Mouse (Mus musculus) testis, adult 2 months (tissue): ENCODE measurements around the gene Sntn. TPM values are rescaled to one million over a fixed set of nuclear protein-coding genes. Genes with fewer than 3 reads are reported as not detected.

ENCODE experiments used
- H3K27ac ChIP-seq: fragments of 200-500 bp; 2 replicates; pipeline ENCODE4 v1.5.1; 2012; ENCODE audit warnings: low read depth, low read length; ENCODE audit not compliant: control insufficient read depth, insufficient read depth
- H3K27me3 ChIP-seq: fragments of 200-500 bp; 2 replicates; pipeline ENCODE4 v1.6.1; 2012; ENCODE audit warnings: mild to moderate bottlenecking, low read length, moderate library complexity; ENCODE audit not compliant: control insufficient read depth, insufficient read depth
- H3K36me3 ChIP-seq: fragments of 200-500 bp; 2 replicates; pipeline ENCODE4 v1.6.1; 2012; ENCODE audit warnings: mild to moderate bottlenecking, low read length; ENCODE audit not compliant: control insufficient read depth, insufficient read depth
- H3K4me1 ChIP-seq: fragments of 200-500 bp; 2 replicates; pipeline ENCODE4 v1.6.1; 2012; ENCODE audit warnings: low read length; ENCODE audit not compliant: control insufficient read depth, insufficient read depth
- H3K4me3 ChIP-seq: fragments of 200-500 bp; 2 replicates; pipeline ENCODE4 v1.5.1; 2012; ENCODE audit warnings: low read depth, mild to moderate bottlenecking, low read length, moderate library complexity, mixed read lengths; ENCODE audit not compliant: control insufficient read depth
- CTCF ChIP-seq: fragments of 200-500 bp; IDR thresholded peaks from 2 replicates; pipeline ENCODE4 v1.5.1; 2012; ENCODE audit warnings: low read depth, mild to moderate bottlenecking, inconsistent platforms, low read length, moderate library complexity; ENCODE audit not compliant: control insufficient read depth, insufficient read depth, insufficient replicate concordance
- POLR2A ChIP-seq: fragments of 200-500 bp; IDR thresholded peaks from 2 replicates; pipeline ENCODE4 v1.6.1; 2012; ENCODE audit warnings: low read depth, mild to moderate bottlenecking, inconsistent platforms, low read length, moderate library complexity; ENCODE audit not compliant: control insufficient read depth
- polyA plus RNA-seq: library from polyadenylated mRNA; depleted of rRNA; stranded (reverse); fragments of >200 nt; gene quantifications from 2 replicates; pipeline ENCODE4 v1.2.3, GENCODE M21; 2012; rRNA removed

Gene Sntn
- polyA plus RNA-seq, result not detected in 2 replicates

DNA sequence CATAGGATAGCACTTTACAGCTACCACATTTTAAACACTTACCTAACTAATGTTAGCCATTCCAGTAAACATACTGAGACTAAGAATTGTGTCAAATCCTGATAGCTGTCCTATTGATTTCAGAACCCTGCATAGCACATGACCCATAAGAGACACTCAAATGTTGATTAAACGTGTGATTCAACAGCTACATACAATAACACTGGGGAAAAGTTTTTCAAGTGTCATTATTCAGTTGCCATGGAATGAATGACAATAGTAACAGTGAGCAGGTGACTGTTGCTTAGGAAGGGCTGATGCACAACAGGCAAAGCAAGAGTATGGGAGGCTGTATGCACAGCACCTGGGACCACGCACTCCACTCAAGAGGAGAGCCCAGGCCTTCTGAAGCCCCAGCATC lies at the start of gene Sntn:
Sntn (plus strand) TSS at position 301 of the 400 bp plus-strand sequence.
- no peak within 1 kb of the TSS for H3K27ac ChIP-seq
- H3K4me1 ChIP-seq, result no peaks in the 10 kb centered on the region
- H3K27me3 ChIP-seq, result no peaks in the 10 kb centered on the region
- TF ChIP-seq CTCF (no peak), POLR2A (no peak)
- no peak within 1 kb of the TSS for H3K4me3 ChIP-seq
- H3K36me3 ChIP-seq, result no peaks in the 10 kb centered on the region

DNA sequence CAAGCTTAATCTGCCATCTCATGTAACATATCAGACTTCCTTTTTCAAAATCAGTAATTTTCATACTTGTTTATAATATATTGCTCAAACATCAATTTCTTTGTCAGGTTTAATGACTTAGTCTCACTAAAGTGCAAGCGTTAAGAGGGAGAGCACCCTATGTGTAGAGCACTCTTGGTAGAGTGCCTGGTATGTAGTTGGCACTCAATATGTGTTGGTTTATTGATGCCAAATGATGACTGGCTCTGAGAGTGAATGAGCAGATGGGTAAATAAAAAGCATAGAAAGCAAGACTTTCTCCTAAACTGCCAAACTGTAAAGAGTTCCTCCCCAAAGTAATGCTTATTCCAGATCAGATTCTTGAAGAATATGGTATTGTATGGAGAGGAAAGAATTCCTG lies 20.8 kb upstream of the Sntn start:
- H3K36me3 ChIP-seq, result no peaks in the 10 kb centered on the region
- H3K27ac ChIP-seq, result no peak overlapping the region
- no peaks in the 10 kb centered on the region for H3K4me1 ChIP-seq
- H3K4me3 ChIP-seq, result no peak overlapping the region
- no peaks in the 10 kb centered on the region for H3K27me3 ChIP-seq
- TF ChIP-seq POLR2A (no peak), CTCF (no peak)

DNA sequence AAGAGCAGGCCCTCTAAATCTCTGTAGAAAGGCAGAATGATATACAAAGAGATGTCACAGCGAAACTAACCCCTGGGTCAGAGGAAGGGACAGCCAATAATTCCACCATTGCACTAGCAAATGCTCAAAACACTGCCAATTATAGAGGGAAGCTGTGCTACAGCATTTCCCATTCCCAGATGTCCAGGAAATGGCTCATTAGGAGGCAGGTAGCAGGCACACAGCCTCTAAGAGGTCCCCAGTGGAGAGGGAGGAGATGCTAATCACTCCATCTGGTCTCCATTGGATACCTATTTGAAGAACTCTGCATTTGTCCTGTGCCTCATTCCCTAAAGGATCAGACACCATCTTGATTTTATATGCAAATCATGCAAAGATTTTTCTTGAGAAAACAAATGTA lies 19.6 kb upstream of the Sntn start:
- TF ChIP-seq POLR2A (no peak), CTCF (no peak)
- no peak overlapping the region for H3K4me3 ChIP-seq
- no peaks in the 10 kb centered on the region for H3K27me3 ChIP-seq
- H3K4me1 ChIP-seq, result no peaks in the 10 kb centered on the region
- H3K27ac ChIP-seq, result no peak overlapping the region
- no peaks in the 10 kb centered on the region for H3K36me3 ChIP-seq

DNA sequence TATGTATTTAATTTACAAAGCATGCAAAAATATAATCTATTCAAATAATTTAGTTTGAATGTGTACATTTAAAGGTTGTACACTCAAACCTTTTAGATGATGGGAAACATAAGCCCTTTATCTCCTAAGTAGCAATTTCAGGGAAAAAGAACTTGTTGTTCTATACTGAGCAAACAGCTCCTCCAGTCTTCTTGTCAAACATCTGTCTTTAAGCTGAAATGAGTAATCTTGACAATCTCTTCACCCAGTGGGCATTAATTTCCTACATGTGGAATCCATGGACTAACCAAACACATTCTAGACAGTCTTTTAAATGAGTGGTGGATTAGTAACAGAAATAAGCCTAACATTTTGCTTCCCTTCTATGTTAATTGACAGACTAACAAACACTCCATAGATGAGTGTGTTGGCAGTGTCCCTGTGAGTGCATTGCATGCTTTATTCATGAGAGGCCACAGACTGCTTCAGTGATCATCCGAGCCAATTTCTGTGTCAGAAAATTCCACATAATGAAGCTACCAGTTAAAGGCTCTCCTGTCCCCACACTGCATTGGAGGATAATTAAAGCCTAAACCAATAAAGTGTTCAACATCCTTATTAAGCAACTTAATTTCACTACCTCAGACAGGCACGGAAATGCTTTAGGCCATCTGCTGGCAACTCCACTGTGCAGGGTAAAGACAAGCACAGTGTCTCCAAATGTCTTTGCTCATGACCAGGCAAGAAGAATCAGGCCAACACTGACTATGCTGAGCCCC lies 19.0 kb upstream of the Sntn start:
- Histone ChIP-seq H3K4me1 (no peaks in the 10 kb centered on the region), H3K4me3 (no peak overlapping the region), H3K27ac (no peak overlapping the region), H3K36me3 (no peaks in the 10 kb centered on the region), H3K27me3 (no peaks in the 10 kb centered on the region)
- TF ChIP-seq POLR2A (no peak), CTCF (no peak)

DNA sequence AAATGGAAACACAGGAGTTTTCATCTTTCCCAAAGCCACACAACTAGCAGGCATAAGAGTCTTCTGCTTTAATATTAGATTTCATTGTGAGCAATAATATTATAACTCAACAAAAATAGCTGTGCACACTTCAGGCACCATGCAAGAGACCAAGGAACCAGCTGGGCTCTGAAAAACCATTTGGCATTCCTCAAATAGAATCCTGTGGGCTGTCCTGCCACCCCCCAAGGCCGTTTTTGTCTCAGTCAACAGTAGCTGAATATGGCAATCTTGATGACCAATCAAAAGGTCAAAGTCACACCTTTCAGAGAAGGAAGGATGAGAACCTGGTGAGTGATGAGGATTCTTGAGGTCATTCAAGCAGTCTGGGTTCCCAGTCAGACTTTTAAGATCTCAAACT lies 16.0 kb downstream of the Sntn start:
- Histone ChIP-seq H3K27me3 (no peaks in the 10 kb centered on the region), H3K27ac (no peak overlapping the region), H3K36me3 (no peaks in the 10 kb centered on the region), H3K4me3 (no peak overlapping the region), H3K4me1 (no peaks in the 10 kb centered on the region)
- TF ChIP-seq CTCF (no peak), POLR2A (no peak)

DNA sequence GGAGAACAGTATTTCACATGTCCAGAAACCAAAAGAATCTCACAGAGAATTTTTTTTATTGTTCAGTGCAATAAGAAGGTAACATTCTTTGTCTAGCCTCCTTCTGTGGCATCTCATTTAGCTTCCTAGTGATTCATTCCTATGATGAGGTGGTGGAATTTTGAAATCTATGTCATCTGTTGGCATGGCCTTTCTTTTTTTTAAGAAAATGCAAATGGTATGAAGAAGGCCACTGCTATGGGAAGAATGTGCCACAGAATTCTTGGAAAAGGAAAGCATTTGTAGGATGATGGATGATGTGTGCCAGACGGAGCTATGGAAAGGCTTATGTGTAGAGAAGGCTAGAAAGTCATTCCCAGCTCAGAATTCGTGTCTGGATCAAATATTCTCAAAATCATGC lies 19.8 kb downstream of the Sntn start:
- H3K4me3 ChIP-seq, result no peak overlapping the region
- no peaks in the 10 kb centered on the region for H3K36me3 ChIP-seq
- H3K4me1 ChIP-seq, result no peaks in the 10 kb centered on the region
- no peaks in the 10 kb centered on the region for H3K27me3 ChIP-seq
- H3K27ac ChIP-seq, result no peak overlapping the region
- no peak for TF ChIP-seq CTCF
- TF ChIP-seq POLR2A, result no peak

DNA sequence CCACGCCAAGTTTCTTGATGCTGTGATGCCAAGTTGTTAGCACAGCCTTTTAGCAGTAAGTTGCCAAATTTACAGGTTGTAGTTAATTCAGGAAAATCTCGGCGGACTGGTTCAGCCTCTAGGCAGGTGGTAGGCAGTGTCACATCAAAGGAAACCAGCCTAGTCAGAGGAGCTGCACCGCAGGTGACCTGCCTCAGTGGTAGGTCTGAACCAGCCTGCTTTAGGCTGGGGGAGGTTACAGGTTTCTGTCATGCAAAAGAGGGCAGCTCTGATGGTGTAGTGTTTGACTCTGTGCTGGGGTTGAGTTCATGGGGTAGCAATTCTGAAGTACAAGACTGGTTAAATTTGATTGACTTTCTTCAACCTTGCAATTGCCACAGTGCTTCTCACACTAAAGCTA lies 61.6 kb downstream of the Sntn start:
- H3K36me3 ChIP-seq, result no peaks in the 10 kb centered on the region
- H3K27ac ChIP-seq, result no peak overlapping the region
- H3K4me1 ChIP-seq, result no peaks in the 10 kb centered on the region
- TF ChIP-seq POLR2A (no peak), CTCF (no peak)
- no peak overlapping the region for H3K4me3 ChIP-seq
- H3K27me3 ChIP-seq, result no peaks in the 10 kb centered on the region

Other genes with a start within 250 kb of the Sntn start
- gene Gm281, start 243.6 kb downstream of the Sntn start, polyA plus RNA-seq, result 0.02 TPM in 1 of 2 replicates, not detected in the other